Mouse (Mus musculus) G1E-ER4 (cell line): ENCODE measurements around the gene Gm21663. TPM values are rescaled to one million over a fixed set of nuclear protein-coding genes. Genes with fewer than 3 reads are reported as not detected.
"Not testable (repeated sequence)": the region's sequence is repeated elsewhere in the genome, so short reads cannot be mapped to it uniquely, and the experiment has no call there.

Source experiments
- GATA1 ChIP-seq: IDR thresholded peaks from one replicate; pipeline ENCODE4 v1.8.0; 2012; ENCODE audit warnings: low read length, inconsistent platforms
- polyA plus RNA-seq: library from polyadenylated mRNA; stranded (reverse); fragments of >175 nt; gene quantifications from 2 replicates; pipeline ENCODE4 v1.2.3, GENCODE M21; 2012

Gene Gm21663
- not detected in 2 replicates for polyA plus RNA-seq

DNA sequence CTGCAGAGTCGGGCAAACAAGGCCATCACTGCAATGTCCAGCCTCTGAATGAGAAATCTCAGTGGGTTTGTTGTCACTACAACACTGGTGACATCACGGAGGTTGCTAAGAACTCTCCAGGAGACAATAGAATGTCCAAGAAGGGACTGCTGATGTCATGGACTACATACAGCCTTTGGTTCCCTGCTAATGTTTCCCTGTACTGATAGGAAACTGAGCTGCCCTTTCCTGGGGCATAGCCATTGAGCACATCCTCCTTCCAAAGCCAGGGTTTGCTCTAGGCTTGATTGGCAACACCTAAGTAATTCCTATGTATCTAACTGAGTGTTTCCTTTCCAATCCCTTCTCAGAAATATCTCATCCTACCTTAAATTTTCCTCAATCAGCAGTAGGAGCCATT, at the start of gene Gm21663:
TSS of gene Gm21663 (minus strand) at position 101 of the 400 bp plus-strand sequence.
- not testable (repeated sequence) for TF ChIP-seq GATA1

DNA sequence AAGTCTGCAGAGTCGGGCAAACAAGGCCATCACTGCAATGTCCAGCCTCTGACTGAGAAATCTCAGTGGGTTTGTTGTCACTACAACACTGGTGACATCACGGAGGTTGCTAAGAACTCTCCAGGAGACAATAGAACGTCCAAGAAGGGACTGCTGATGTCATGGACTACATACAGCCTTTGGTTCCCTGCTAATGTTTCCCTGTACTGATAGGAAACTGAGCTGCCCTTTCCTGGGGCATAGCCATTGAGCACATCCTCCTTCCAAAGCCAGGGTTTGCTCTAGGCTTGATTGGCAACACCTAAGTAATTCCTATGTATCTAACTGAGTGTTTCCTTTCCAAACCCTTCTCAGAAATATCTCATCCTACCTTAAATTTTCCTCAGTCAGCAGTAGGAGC, 46.4 kb upstream of the Gm21663 start, which contains the start of gene Gm21698:
TSS of gene Gm21698 (minus strand) at position 101 of the 400 bp plus-strand sequence.
- TF ChIP-seq GATA1: not testable (repeated sequence)

GRCm38 (mm10) chr5:25972563-25972962, 30.4 kb upstream of the Gm21663 start, which contains the start of gene Gm21680:
TSS of gene Gm21680 (minus strand) at chr5:25972663.
- TF ChIP-seq GATA1: not testable (repeated sequence)

DNA sequence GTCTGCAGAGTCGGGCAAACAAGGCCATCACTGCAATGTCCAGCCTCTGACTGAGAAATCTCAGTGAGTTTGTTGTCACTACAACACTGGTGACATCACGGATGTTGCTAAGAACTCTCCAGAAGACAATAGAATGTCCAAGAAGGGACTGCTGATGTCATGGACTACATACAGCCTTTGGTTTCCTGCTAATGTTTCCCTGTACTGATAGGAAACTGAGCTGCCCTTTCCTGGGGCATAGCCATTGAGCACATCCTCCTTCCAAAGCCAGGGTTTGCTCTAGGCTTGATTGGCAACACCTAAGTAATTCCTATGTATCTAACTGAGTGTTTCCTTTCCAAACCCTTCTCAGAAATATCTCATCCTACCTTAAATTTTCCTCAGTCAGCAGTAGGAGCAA, 12.1 kb upstream of the Gm21663 start, which contains the start of gene Gm21671:
TSS of gene Gm21671 (minus strand) at position 101 of the 400 bp plus-strand sequence.
- not testable (repeated sequence) for TF ChIP-seq GATA1

GRCm38 (mm10) chr5:25891321-25891720, 50.9 kb downstream of the Gm21663 start:
- TF ChIP-seq GATA1: no peak

DNA sequence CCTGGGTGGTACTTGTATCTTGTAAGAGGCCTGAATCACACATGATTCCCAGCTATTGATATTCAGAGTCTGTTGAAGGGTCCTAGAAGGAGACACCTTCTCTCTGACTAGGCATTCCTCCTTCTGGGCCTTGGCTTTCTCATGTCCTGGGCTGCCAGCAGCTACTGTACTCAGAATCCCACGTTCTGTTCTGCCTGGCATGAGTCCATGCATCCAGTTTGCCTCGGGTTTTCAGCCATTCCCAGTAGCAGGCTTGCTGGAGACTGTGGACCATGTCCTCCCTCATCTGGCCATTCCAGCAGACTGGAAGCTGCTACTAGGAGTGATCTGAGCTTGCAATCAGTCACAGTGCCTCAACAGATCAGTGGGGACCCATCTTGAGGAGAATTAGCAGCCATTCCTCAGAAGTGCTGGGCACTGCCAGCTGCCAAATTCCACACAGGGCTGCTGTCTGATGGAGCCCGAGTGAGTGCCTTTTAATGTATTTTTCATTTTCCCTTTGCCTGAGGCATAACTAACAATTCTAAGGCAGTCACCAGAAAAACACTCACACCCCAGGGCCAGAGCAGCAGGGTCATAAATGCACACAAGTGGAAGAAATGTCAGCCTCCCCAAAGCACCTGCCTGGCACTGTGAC, 52.3 kb downstream of the Gm21663 start:
- TF ChIP-seq GATA1: no peak

- TF ChIP-seq GATA1: no peak
Measured at GRCm38 (mm10) chr5:25886708-25887107, 55.5 kb downstream of the Gm21663 start.

Other genes starting within 250 kb of the Gm21663 start
- gene Xrcc2, start 236.6 kb downstream of the Gm21663 start, polyA plus RNA-seq: 12.8 and 14.0 TPM in 2 replicates
- gene Actr3b, start 182.4 kb downstream of the Gm21663 start, polyA plus RNA-seq: 6.3 and 8.0 TPM in 2 replicates
- gene Gm21671, start 12.0 kb upstream of the Gm21663 start, polyA plus RNA-seq: not detected in 2 replicates
- gene Gm21680, start 30.3 kb upstream of the Gm21663 start, polyA plus RNA-seq: not detected in 2 replicates
- gene Gm21698, start 46.3 kb upstream of the Gm21663 start, polyA plus RNA-seq: not detected in 2 replicates
- not detected in 2 replicates for gene Gm1979, start 62.4 kb upstream of the Gm21663 start, polyA plus RNA-seq
- not detected in 2 replicates for gene Gm5862, start 80.5 kb upstream of the Gm21663 start, polyA plus RNA-seq
- not detected in 2 replicates for gene Speer4a, start 97.2 kb upstream of the Gm21663 start, polyA plus RNA-seq
- gene Gm7347, start 116.2 kb upstream of the Gm21663 start, polyA plus RNA-seq: not detected in 2 replicates
- not detected in 2 replicates for gene Gm10471, start 146.9 kb upstream of the Gm21663 start, polyA plus RNA-seq
- not detected in 2 replicates for gene 5031410I06Rik, start 163.0 kb upstream of the Gm21663 start, polyA plus RNA-seq
- not detected in 2 replicates for gene Gm10220, start 179.0 kb upstream of the Gm21663 start, polyA plus RNA-seq